Mouse (Mus musculus) heart, postnatal 0 days (tissue): ENCODE measurements around the gene Borcs7. TPM values are rescaled to one million over a fixed set of nuclear protein-coding genes. Genes with fewer than 3 reads are reported as not detected.
A peak's percentile ranks its signal among the peaks of the same experiment; 100 is the strongest.

Source experiments
- ATAC-seq: fragments of 200-750 bp; cut with Nextera tagmentation; 2 replicates; pipeline ENCODE4 v1.8.0; 2017; ENCODE audit warnings: low read depth, moderate number of reproducible peaks, moderate library complexity; ENCODE audit not compliant: insufficient read depth
- DNase-seq: peaks from one replicate; pipeline ENCODE4 v3.0.0-alpha.2; 2016; ENCODE audit warnings: low spot score
- H3K27ac ChIP-seq: fragments of 300-500 bp; sonication (generic); 2 replicates; pipeline ENCODE4 v1.5.1; 2014; ENCODE audit warnings: low read depth, mild to moderate bottlenecking
- H3K27me3 ChIP-seq: fragments of 300-500 bp; sonication (generic); 2 replicates; pipeline ENCODE4 v1.6.1; 2014; ENCODE audit warnings: low read length, mixed read lengths; ENCODE audit not compliant: control insufficient read depth, insufficient read depth
- H3K36me3 ChIP-seq: fragments of 300-500 bp; sonication (generic); replicated peaks from 2 replicates; pipeline ENCODE4 v1.6.1; 2014; ENCODE audit warnings: low read length, mixed read lengths; ENCODE audit not compliant: control insufficient read depth, insufficient read depth
- H3K4me1 ChIP-seq: fragments of 300-500 bp; sonication (generic); 2 replicates; pipeline ENCODE4 v1.6.1; 2014; ENCODE audit warnings: antibody characterized with exemption; ENCODE audit not compliant: control insufficient read depth, insufficient read depth
- H3K4me2 ChIP-seq: fragments of 300-500 bp; sonication (generic); 2 replicates; pipeline ENCODE4 v1.6.1; 2014; ENCODE audit warnings: low read depth, mild to moderate bottlenecking, low read length, moderate library complexity
- H3K4me3 ChIP-seq: fragments of 300-500 bp; sonication (generic); 2 replicates; pipeline ENCODE4 v1.5.1; 2014; ENCODE audit warnings: low read depth, low read length
- H3K9ac ChIP-seq: fragments of 300-500 bp; sonication (generic); replicated peaks from 2 replicates; pipeline ENCODE4 v1.6.1; 2014; ENCODE audit warnings: low read depth, low read length, mixed read lengths
- H3K9me3 ChIP-seq: fragments of 300-500 bp; sonication (generic); replicated peaks from 2 replicates; pipeline ENCODE4 v1.6.1; 2016; ENCODE audit warnings: low read length; ENCODE audit not compliant: control insufficient read depth
- CTCF ChIP-seq: IDR thresholded peaks from 2 replicates; pipeline ENCODE4 v1.5.1; 2016; ENCODE audit warnings: antibody characterized with exemption, control low read depth, low read depth
- EP300 ChIP-seq: IDR thresholded peaks from 2 replicates; pipeline ENCODE4 v1.6.1; 2016; ENCODE audit warnings: antibody characterized with exemption, low read depth
- WGBS: fragments of 180-500 bp; shearing (Covaris S2); extraction: QIAGEN DNeasy Blood & Tissue Kit; methylation state at CpG from one replicate; pipeline ENCODE4 v1.1.7; 2014; 5-methylcytosine and 5-hydroxymethylcytosine counted together
- polyA plus RNA-seq: library from polyadenylated mRNA; unstranded; fragments of >200 nt; fragmentation: Nextera tagmentation; extraction: Ambion mirVana; gene quantifications from 2 replicates; pipeline ENCODE4 v1.2.1, GENCODE M21; 2015
- total RNA-seq: library from RNA; depleted of rRNA; stranded (reverse); fragments of >200 nt; gene quantifications from 2 replicates; pipeline ENCODE4 v1.2.3, GENCODE M21; 2014; ENCODE audit warnings: low replicate concordance

The Borcs7 gene
- total and polyA plus RNA-seq, 2 experiments from 2014 or later, result 9.0 to 22.2 TPM

- TF ChIP-seq EP300 (no peak; the same call in 1 of the 2 replicates), CTCF (no peak)
- WGBS, result 41% methylated on average over 10 of the region's 10 CpGs
- H3K9me3 ChIP-seq, result no peaks in the 10 kb centered on the region
- H3K4me1 ChIP-seq, result peaks cover 72% of the 10 kb centered on the region
- H3K4me2 ChIP-seq, result peak overlapping the region; percentile 38
- peak overlapping the region; percentile 39; the same call in 1 of the 2 replicates for H3K9ac ChIP-seq
- H3K4me3 ChIP-seq, result no peak overlapping the region
- H3K27ac ChIP-seq, result peak overlapping the region; percentile 94
- DNase-seq (no peak), ATAC-seq (no peak)
- H3K27me3 ChIP-seq, result no peaks in the 10 kb centered on the region
- H3K36me3 ChIP-seq, result peaks cover 27% of the 10 kb centered on the region
Measured at GRCm38 (mm10) chr19:46644343-46644792, 45.3 kb upstream of the Borcs7 start.

GRCm38 (mm10) chr19:46644793-46645602, 44.7 kb upstream of the Borcs7 start:
- TF ChIP-seq CTCF (peak; percentile 1; the same call in 1 of the 2 replicates), EP300 (peak; percentile 68; the same call in 1 of the 2 replicates)
- DNase-seq (peak; percentile 84), ATAC-seq (peak; percentile 66)
- Histone ChIP-seq H3K4me3 (no peak overlapping the region), H3K36me3 (peaks cover 33% of the 10 kb centered on the region), H3K27ac (peak overlapping the region; percentile 94), H3K4me2 (peak overlapping the region; percentile 38), H3K9ac (peak overlapping the region; percentile 39; the same call in 1 of the 2 replicates), H3K4me1 (peaks cover 66% of the 10 kb centered on the region), H3K27me3 (no peaks in the 10 kb centered on the region), H3K9me3 (no peaks in the 10 kb centered on the region)
- 6% methylated on average over 12 of the region's 12 CpGs for WGBS

- peaks cover 56% of the 10 kb centered on the region for H3K4me1 ChIP-seq
- peak overlapping the region; percentile 94 for H3K27ac ChIP-seq
- peaks cover 34% of the 10 kb centered on the region for H3K36me3 ChIP-seq
- no peak for DNase-seq
- no peak overlapping the region for H3K4me3 ChIP-seq
- H3K4me2 ChIP-seq, result peak overlapping the region; percentile 38; the same call in 1 of the 2 replicates
- TF ChIP-seq EP300 (no peak), CTCF (no peak)
- H3K9me3 ChIP-seq, result no peaks in the 10 kb centered on the region
- no peak for ATAC-seq
- WGBS, result 62% methylated on average over 12 of the region's 12 CpGs
- H3K9ac ChIP-seq, result peak overlapping the region; percentile 23; the same call in 1 of the 2 replicates
- no peaks in the 10 kb centered on the region for H3K27me3 ChIP-seq
Measured at GRCm38 (mm10) chr19:46646041-46646481, 43.6 kb upstream of the Borcs7 start.

GRCm38 (mm10) chr19:46647254-46647653, 42.5 kb upstream of the Borcs7 start:
- WGBS, result 58% methylated on average over 3 of the region's 3 CpGs
- H3K27ac ChIP-seq, result peak overlapping the region; percentile 22; the same call in 1 of the 2 replicates
- DNase-seq (no peak), ATAC-seq (no peak)
- H3K27me3 ChIP-seq, result no peaks in the 10 kb centered on the region
- peaks cover 41% of the 10 kb centered on the region for H3K36me3 ChIP-seq
- H3K4me3 ChIP-seq, result no peak overlapping the region
- H3K4me1 ChIP-seq, result peaks cover 46% of the 10 kb centered on the region
- H3K9me3 ChIP-seq, result no peaks in the 10 kb centered on the region
- TF ChIP-seq CTCF (no peak), EP300 (no peak)
- no peak overlapping the region for H3K9ac ChIP-seq
- H3K4me2 ChIP-seq, result no peak overlapping the region

- H3K36me3 ChIP-seq, result peaks cover 44% of the 10 kb centered on the region
- no peak for DNase-seq
- no peaks in the 10 kb centered on the region for H3K9me3 ChIP-seq
- H3K4me3 ChIP-seq, result no peak overlapping the region
- 0 out of 2 replicates have a peak overlapping the region, but pooled peaks have one; percentile 1 for H3K27ac ChIP-seq
- H3K4me1 ChIP-seq, result peaks cover 40% of the 10 kb centered on the region
- no peak overlapping the region for H3K4me2 ChIP-seq
- no peak overlapping the region for H3K9ac ChIP-seq
- 71% methylated on average over 8 of the region's 8 CpGs for WGBS
- no peaks in the 10 kb centered on the region for H3K27me3 ChIP-seq
- TF ChIP-seq EP300, result no peak
- TF ChIP-seq CTCF, result peak; percentile 45
- no peak for ATAC-seq
Measured at GRCm38 (mm10) chr19:46647850-46648249, 41.9 kb upstream of the Borcs7 start.
